ENCODE assay signal across 8 mouse cellular contexts in genomic region chr1:74759773-74760172, GRCm38 (mm10). TPM values are rescaled to one million over a fixed set of nuclear protein-coding genes. Genes with fewer than 3 reads are reported as not detected.
DNase-seq lines count a peak whose midpoint lies in the region; ATAC-seq lines count a peak whose summit lies in the region.
"Had no signal": no experiment of that assay in that cellular context is flagged by ENCODE, and none has a peak within 500 bp of the region (broad histone marks: within the 10 kb centered on the region; RNA-seq: fewer than 3 reads in every experiment).

No protein-coding gene starts in this region.

- intact Hi-C loops in heart, postnatal 36 days (cut with DNase I), result loop anchor here (1.0 kb wide), 2 partner anchors 115 to 299 kb away; no protein-coding TSS in a partner anchor

- H3K9ac ChIP-seq in kidney, embryonic 14.5 days (ENCODE audit: low read depth, low read length), result no peak overlapping the region

- no peak for ATAC-seq in kidney, embryonic 14.5 days (ENCODE audit: low FRiP score, low TSS enrichment)

- H3K36me3 ChIP-seq in kidney, embryonic 14.5 days (ENCODE audit: control insufficient read depth, insufficient read depth, low read length), result no peaks in the 10 kb centered on the region

- no peaks in the 10 kb centered on the region for H3K9me3 ChIP-seq in kidney, embryonic 14.5 days (ENCODE audit: control insufficient read depth, low read length)

- H3K27ac ChIP-seq in kidney, embryonic 14.5 days (ENCODE audit: low read depth, low read length), result no peak overlapping the region
- H3K27ac ChIP-seq: macrophage had no signal

- H3K27me3 ChIP-seq in kidney, embryonic 14.5 days (ENCODE audit: control insufficient read depth, insufficient read depth, low read length), result peaks cover 7% of the 10 kb centered on the region

- H3K4me2 ChIP-seq in kidney, embryonic 14.5 days (replicated peaks; ENCODE audit: low read depth, low read length), result no peak overlapping the region

- 0 out of 2 replicates have a peak, but pooled peaks cover under 1% of the 10 kb centered on the region for H3K4me1 ChIP-seq in kidney, embryonic 14.5 days (ENCODE audit: control insufficient read depth, insufficient read depth, low read length)

- peak; percentile 56 for DNase-seq in kidney, adult 11 months
- peak; percentile 77 for DNase-seq in ES-CJ7 (ENCODE audit: low read depth, low spot score)
- peak; percentile 64 for DNase-seq in adrenal gland, postnatal 14 days
- peak; percentile 46 to 49 for DNase-seq in heart, postnatal 36 days
- peak; percentile 70 for DNase-seq in lung, postnatal 10 days
- DNase-seq in thymus, postnatal 10 days (ENCODE audit: low spot score in 2 of 2), result no peak

- WGBS in kidney, embryonic 14.5 days, result 23% methylated on average over 4 of the region's 4 CpGs

- H3K4me3 ChIP-seq in kidney, embryonic 14.5 days (ENCODE audit: low read length), result no peak overlapping the region

RNA-seq across cellular contexts. Expression of gene Prkag3, which starts 10.8 kb away (rescaled TPM):
- polyA plus RNA-seq in kidney, embryonic 14.5 days (2014; fragmentation: Nextera tagmentation; extraction: Ambion mirVana), result 0.13 and 0.15 TPM in 2 replicates
- 0.15 TPM in 1 of 2 replicates, not detected in the other for total RNA-seq in adrenal gland, postnatal 14 days (2021)
- total RNA-seq in heart, postnatal 36 days (2021), result 1 to 10 TPM; 1.1 to 1.4 TPM
- polyA plus RNA-seq: macrophage had no signal

RNA-seq across cellular contexts. Expression of gene Wnt6, which starts 11.9 kb away (rescaled TPM):
- 3.1 and 3.4 TPM in 2 replicates for polyA plus RNA-seq in kidney, embryonic 14.5 days (2014; fragmentation: Nextera tagmentation; extraction: Ambion mirVana)
- total RNA-seq in adrenal gland, postnatal 14 days (2021), result 2.4 and 3.2 TPM in 2 replicates
- under 1 TPM; 0.14 to 0.33 TPM for total RNA-seq in heart, postnatal 36 days (2021)
- polyA plus RNA-seq: macrophage had no signal

RNA-seq across cellular contexts. Expression of gene Wnt10a, which starts 31.5 kb away (rescaled TPM):
- polyA plus RNA-seq in kidney, embryonic 14.5 days (2014; fragmentation: Nextera tagmentation; extraction: Ambion mirVana), result 0.70 and 0.91 TPM in 2 replicates
- total RNA-seq in adrenal gland, postnatal 14 days (2021), result 0.30 TPM in 2 replicates
- total RNA-seq in heart, postnatal 36 days (2021), result not detected
- polyA plus RNA-seq: macrophage had no signal

RNA-seq across cellular contexts. Expression of gene Cyp27a1, which starts 46.4 kb away (rescaled TPM):
- 6.3 and 8.1 TPM in 2 replicates for polyA plus RNA-seq in kidney, embryonic 14.5 days (2014; fragmentation: Nextera tagmentation; extraction: Ambion mirVana)
- total RNA-seq in adrenal gland, postnatal 14 days (2021), result 26.0 and 27.2 TPM in 2 replicates
- total RNA-seq in heart, postnatal 36 days (2021), result 10 to 100 TPM; 13.5 to 18.4 TPM

Comparison
In these comparisons a context has a peak if more than half of its experiments do, and no peak if none do; other contexts are left out.
1. DNase-seq: peak in kidney, adult 11 months (single experiment), ES-CJ7 (single experiment), adrenal gland, postnatal 14 days (single experiment), heart, postnatal 36 days (2 of 2) and lung, postnatal 10 days (single experiment); none in thymus, postnatal 10 days (0 of 2).